In genomic region chr17:51043869-51044268, GRCm38 (mm10) we compare ENCODE assay signal across 13 mouse cellular contexts.
"Had no signal": no experiment of that assay in that cellular context is flagged by ENCODE, and none has a peak within 500 bp of the region (broad histone marks: within the 10 kb centered on the region; RNA-seq: fewer than 3 reads in every experiment).

No protein-coding gene starts in this region.

- H3K4me3 ChIP-seq: kidney, embryonic 15.5 days; layer of hippocampus, adult 2 months; limb, embryonic 13.5 days; liver, embryonic 15.5 days; midbrain, embryonic 13.5 days; myocyte; neural tube, embryonic 15.5 days had no signal

- H3K27ac ChIP-seq: kidney, embryonic 15.5 days; layer of hippocampus, adult 2 months; limb, embryonic 13.5 days; liver, embryonic 15.5 days; macrophage; midbrain, embryonic 13.5 days; neural tube, embryonic 15.5 days had no signal

- H3K4me1 ChIP-seq: kidney, embryonic 15.5 days; limb, embryonic 13.5 days; liver, embryonic 15.5 days; neural tube, embryonic 15.5 days had no signal

- ATAC-seq: midbrain, embryonic 13.5 days had no signal

- H3K9me3 ChIP-seq: kidney, embryonic 15.5 days; limb, embryonic 13.5 days; liver, embryonic 15.5 days; midbrain, embryonic 13.5 days; neural tube, embryonic 15.5 days had no signal

- H3K4me2 ChIP-seq: kidney, embryonic 15.5 days; limb, embryonic 13.5 days; liver, embryonic 15.5 days; lung, embryonic 14.5 days; midbrain, embryonic 13.5 days; neural tube, embryonic 15.5 days had no signal

- DNase-seq: kidney, adult 18-20 months; kidney, postnatal 25 days; left cerebral cortex, postnatal 4 days; lung, embryonic 14.5 days; lung, postnatal 14 days had no signal

- H3K27me3 ChIP-seq: kidney, embryonic 15.5 days; limb, embryonic 13.5 days; liver, embryonic 15.5 days; midbrain, embryonic 13.5 days; neural tube, embryonic 15.5 days had no signal

- H3K9ac ChIP-seq: kidney, embryonic 15.5 days; limb, embryonic 13.5 days; liver, embryonic 15.5 days; lung, embryonic 14.5 days; midbrain, embryonic 13.5 days; neural tube, embryonic 15.5 days had no signal

- H3K36me3 ChIP-seq: kidney, embryonic 15.5 days; limb, embryonic 13.5 days; liver, embryonic 15.5 days; midbrain, embryonic 13.5 days; neural tube, embryonic 15.5 days had no signal
